Mouse (Mus musculus) left cerebral cortex, adult 2 months (tissue): ENCODE measurements around the gene Trim21. TPM values are rescaled to one million over a fixed set of nuclear protein-coding genes. Genes with fewer than 3 reads are reported as not detected.

ENCODE experiments used
- DNase-seq, 2 experiments: peaks; one replicate each; pipeline ENCODE4 v3.0.0; 2021 to 2022; ENCODE audit warnings: low spot score in 2 of 2, mixed read lengths in 1 of 2; ENCODE audit errors: extremely low spot score in 1 of 2
- H3K27ac ChIP-seq: fragments of 200-600 bp; 2 replicates; pipeline ENCODE4 v1.8.1; 2022
- H3K4me3 ChIP-seq: fragments of 200-600 bp; 2 replicates; pipeline ENCODE4 v1.8.1; 2022
- CTCF ChIP-seq: fragments of 200-600 bp; IDR thresholded peaks from 2 replicates; pipeline ENCODE4 v1.8.1; 2022; ENCODE audit warnings: antibody characterized with exemption, mild to moderate bottlenecking, moderate library complexity
- intact Hi-C: fragments of 180-260 bp; cut with DNase I; formaldehyde crosslinking; loops from one replicate; pipeline ENCODE4 v1.15.1; 2025
- total RNA-seq, 2 experiments: library from RNA; stranded (reverse); gene quantifications; 2 replicates each; pipeline ENCODE4 v1.2.3; 2021

The Trim21 gene
- total RNA-seq, 2 experiments from 2014 or later: 2.7 to 4.0 TPM

DNA sequence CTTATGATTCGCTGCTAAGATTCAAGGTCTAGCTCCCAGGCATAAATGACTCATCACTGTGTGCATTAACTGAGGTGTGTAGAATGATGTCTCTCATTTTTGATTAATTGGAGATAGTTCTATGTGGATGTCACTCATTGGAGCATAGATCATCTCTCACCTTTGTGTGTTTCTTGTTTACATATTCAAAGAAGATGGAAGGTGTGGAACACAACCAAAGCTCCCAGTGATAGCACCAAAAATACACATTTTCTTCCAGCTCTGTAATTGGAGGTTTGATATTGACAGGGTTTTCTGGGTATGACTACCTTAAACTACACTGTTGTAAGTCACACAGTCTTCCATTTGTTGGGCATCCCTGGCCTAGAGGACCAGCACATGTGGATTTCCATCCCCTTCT lies 30.8 kb downstream of the Trim21 start, which contains the start of gene Olfr547:
TSS of gene Olfr547 (plus strand) at position 301 of the 400 bp plus-strand sequence.
- no peak for TF ChIP-seq CTCF

DNA sequence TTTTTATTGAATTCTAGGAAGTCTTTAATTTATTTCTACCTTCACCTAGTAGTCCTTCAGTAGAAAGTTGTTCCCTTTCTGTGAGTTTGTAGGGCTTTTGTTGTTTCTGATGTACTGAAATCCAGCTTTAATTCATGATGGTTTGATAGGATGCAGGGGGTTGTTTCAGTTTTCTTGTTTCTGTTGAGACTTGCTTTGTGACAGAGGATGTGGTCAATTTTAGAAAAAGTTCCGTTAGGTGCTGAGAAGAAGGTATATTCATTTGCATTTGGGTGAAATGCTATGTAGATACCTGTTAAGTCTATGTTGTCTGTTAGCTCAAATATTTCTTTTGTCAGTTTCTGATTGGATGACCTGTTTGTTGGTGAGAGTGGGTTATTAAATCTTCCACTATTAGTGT lies 36.2 kb downstream of the Trim21 start:
- Histone ChIP-seq H3K4me3 (no peak overlapping the region), H3K27ac (no peak overlapping the region)
- DNase-seq: no peak
- intact Hi-C loops: no loop called here
- TF ChIP-seq CTCF: no peak

More for the DNA sequence above, 30.8 kb downstream of the Trim21 start, which contains the start of gene Olfr547:
- intact Hi-C loops: no loop called here
- no peak within 1 kb of the TSS for H3K27ac ChIP-seq
- H3K4me3 ChIP-seq: no peak within 1 kb of the TSS
- DNase-seq: no peak

DNA sequence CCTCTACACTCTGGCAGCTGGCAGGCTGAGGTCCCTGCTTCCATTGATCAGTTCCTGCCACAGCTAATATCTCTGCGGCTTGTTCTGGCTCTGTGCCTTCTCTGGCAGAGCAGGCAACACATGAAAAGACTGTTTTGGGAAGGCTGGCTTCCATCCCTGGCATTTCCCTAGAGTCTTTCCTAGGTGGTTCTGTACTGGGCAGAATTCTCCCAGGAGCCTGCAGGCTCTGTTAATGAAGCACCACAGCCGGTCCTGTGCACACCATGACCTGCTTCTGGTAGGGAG lies 48.3 kb downstream of the Trim21 start:
- TF ChIP-seq CTCF: no peak
- intact Hi-C loops: no loop called here
- DNase-seq: no peak
- H3K4me3 ChIP-seq: no peak overlapping the region
- no peak overlapping the region for H3K27ac ChIP-seq

DNA sequence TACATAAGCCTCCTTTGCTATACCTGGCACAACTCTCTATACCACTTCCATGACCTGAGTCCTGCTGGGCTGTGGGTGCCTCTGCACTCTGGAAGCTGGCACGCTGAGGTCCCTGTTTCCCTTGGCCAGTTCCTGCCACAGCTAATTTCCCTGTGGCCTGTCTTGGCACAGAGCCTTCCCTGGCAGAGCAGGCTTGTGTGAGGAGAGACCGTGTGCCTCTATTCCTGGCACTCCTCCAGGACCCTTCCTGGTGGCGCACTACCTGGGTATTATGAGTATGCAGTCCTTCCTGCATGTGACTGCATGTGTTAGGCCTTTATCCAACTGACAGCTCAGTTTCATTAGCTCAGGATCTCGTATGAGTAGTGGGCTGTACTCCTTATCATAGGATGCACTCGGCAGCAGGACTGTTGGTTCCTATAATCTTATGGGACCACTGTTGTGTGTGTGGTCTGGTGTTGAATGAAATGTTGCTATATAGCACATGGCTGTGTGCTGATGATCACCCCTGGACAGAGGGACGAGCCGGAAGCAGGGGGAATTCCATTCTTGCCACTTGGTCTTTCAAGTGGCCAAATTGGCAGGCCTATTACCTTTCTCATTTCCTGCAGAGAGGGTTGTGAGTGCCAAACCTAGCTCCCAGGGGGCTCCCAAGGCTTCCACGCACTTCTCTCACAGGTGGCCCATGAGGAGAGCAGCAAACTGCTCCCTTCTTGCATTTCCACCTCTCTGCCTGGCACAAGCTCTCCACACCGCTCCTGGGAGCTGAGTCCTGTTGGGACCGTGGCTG lies 48.8 kb downstream of the Trim21 start:
- intact Hi-C loops: no loop called here

DNA sequence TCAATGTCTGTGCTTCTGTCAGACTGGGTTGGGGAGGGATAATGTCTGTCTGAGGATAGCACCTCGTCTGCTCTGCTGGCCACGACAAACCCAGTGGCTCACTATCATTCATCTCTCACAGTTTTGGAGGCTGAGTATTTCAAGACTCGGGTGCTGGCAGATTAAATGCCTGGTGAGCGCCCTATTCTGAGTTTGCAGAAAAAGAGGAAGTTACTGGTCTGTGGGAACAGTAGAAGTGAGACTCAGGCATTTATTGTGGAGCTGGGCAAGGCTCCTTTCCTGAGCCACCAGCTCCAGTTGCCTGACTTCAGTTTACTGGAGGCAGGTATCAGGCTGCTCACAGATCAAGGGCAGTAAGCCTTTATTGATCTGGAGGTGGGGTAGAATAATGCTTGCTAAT lies 51.1 kb downstream of the Trim21 start:
- no peak overlapping the region for H3K27ac ChIP-seq
- DNase-seq: no peak
- TF ChIP-seq CTCF: no peak
- intact Hi-C loops: loop anchor here (5.0 kb wide), 1 partner anchor 183 kb away; the partner anchor contains the start of gene Olfr557
- no peak overlapping the region for H3K4me3 ChIP-seq

More for the DNA sequence above, 48.8 kb downstream of the Trim21 start:
- DNase-seq: no peak
- Histone ChIP-seq H3K27ac (no peak overlapping the region), H3K4me3 (no peak overlapping the region)
- TF ChIP-seq CTCF: no peak

DNA sequence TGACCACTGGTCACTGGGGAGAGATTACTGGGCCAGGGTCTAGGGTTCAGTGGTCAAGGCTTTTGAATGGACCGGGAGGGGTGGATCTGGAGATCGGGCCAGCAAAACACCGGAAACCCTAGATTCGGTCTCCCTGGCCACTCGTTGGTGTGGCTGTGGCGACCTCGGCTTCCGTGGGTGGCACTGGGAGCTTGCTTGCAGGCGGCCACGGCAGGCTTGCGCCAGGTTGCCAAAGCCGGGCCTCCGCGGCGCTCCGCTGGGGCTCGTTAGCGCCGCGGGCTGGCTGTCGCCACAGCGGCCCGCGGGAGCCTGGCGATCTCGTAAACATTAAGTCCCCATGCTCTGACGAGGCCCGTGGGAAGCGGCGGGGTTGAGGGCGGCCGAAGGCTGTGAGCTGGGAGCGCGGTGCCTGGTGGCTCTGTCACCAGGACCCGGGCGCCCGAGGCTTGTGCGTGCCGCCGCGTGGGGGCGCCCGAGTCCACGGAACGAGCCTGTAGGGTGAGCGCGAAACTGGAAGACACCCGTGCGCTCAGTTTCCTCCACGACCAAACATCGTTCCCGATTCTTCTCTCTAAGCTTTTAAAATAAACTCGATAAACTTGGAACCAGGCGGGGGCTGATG lies 52.4 kb downstream of the Trim21 start:
- intact Hi-C loops: loop anchor here (1.0 to 5.0 kb wide), 6 partner anchors 123 to 1430 kb away; partner anchors contain the start of gene Olfr557
- peak overlapping the region; percentile 61 for H3K4me3 ChIP-seq
- peak overlapping the region; percentile 7; the same call in 1 of the 2 replicates for H3K27ac ChIP-seq
- peak; percentile 93 for TF ChIP-seq CTCF
- DNase-seq: peak; percentile 86 to 92

DNA sequence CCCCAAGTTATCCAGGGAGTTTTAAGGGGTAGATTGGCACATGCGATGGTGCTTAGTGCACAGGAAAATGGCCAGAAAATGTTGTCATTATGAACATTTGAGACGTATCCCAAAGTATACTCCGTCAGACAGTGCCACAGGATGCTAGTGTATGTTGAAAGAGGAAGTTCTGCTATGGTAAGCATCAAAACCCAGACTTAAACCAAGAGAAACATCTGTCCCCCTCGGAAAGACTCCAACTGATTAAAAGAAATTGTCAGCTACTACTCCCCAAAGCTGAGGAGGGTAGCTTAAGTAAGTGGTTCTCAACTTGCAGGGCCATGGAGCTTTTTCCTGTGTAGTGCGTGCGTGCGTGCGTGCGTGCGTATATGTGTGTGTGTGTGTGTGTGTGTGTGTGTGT lies 53.4 kb downstream of the Trim21 start:
- TF ChIP-seq CTCF: no peak
- Histone ChIP-seq H3K27ac (no peak overlapping the region), H3K4me3 (no peak overlapping the region)
- no peak for DNase-seq
- intact Hi-C loops: loop anchor here (2.0 to 5.0 kb wide), 4 partner anchors 185 to 1431 kb away; partner anchors contain the start of gene Olfr557

DNA sequence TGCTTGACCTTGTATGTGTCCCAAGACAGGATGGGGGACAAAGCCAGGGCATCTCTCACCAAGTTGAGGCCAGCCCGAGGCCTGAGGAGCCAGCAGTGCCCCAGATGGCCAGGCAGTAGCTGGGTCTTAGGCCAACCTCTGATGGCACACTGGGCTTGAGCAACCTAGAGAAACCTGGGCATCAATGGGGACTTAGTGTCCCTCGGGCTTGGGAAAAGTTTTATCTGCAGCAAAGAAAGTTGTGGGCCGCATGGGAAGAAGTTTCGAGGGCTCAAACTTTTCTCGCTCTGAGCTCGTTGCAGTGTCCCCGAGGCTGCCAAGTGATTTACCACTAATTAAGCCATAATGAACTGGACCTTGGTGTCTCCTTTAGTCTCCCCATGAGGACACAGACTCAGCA lies 55.6 kb downstream of the Trim21 start:
- Histone ChIP-seq H3K27ac (no peak overlapping the region), H3K4me3 (no peak overlapping the region)
- TF ChIP-seq CTCF: no peak
- no peak for DNase-seq
- intact Hi-C loops: loop anchor here (5.0 kb wide), 1 partner anchor 188 kb away; the partner anchor contains the start of gene Olfr557

DNA sequence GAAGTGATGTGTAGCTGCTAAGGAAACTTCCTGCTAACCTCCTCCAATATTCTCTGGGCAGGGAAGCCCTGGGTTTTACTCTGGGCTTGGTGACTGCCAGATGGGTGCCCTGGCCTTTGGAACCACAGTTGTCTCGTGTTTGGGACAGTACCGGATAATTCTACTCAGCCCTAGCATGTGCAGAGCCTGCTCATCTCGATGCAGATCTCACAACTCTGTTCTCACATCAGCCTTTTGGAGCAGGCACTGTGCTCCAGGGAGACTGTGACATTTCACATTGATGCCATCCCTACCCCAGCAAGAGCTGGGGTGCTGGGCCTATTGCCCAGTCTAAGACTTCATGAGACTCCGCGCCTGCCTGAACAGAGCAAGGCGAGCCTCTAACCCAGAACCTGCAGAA lies 56.6 kb downstream of the Trim21 start:
- no peak overlapping the region for H3K4me3 ChIP-seq
- no peak overlapping the region for H3K27ac ChIP-seq
- intact Hi-C loops: no loop called here
- no peak for DNase-seq
- TF ChIP-seq CTCF: no peak

DNA sequence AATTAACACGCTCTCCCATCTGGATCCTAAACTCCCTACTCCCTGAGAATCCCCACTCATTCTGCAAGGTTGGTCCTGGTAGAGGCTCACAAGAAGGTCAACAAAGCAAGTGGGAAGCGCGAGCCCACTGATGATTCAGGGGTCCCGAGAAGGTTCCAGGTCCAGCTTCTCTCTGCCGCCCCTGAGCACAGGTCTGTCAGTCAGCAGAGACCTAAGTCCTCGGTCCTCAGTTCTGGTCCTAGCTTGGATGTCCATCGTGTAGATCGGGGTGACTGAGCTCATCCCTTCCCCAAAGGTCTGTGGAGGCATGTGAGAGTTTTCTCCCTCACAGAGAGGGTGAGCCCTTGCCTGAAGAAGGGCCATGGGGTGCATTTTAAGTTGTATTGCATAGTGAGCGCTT lies 57.2 kb downstream of the Trim21 start:
- intact Hi-C loops: no loop called here
- Histone ChIP-seq H3K27ac (no peak overlapping the region), H3K4me3 (no peak overlapping the region)
- DNase-seq: no peak
- TF ChIP-seq CTCF: no peak

Other genes with a start within 250 kb of the Trim21 start
- 10 to 100 TPM; 10.4 to 12.3 TPM for gene Rrm1, start 123.8 kb downstream of the Trim21 start, total RNA-seq
- gene Olfr543, start 83.8 kb downstream of the Trim21 start, total RNA-seq: not detected
- not detected for gene Olfr544, start 77.2 kb downstream of the Trim21 start, total RNA-seq
- gene Olfr545, start 65.9 kb downstream of the Trim21 start, total RNA-seq: not detected
- gene Olfr547, start 30.7 kb downstream of the Trim21 start, total RNA-seq: not detected
- gene Olfr548-ps1, start 24.6 kb downstream of the Trim21 start, total RNA-seq: not detected
- not detected for gene Olfr549, start 15.6 kb downstream of the Trim21 start, total RNA-seq
- under 1 TPM; 0.25 to 0.42 TPM for gene Olfr550, start 6.0 kb upstream of the Trim21 start, total RNA-seq
- gene Olfr551, start 26.4 kb upstream of the Trim21 start, total RNA-seq: not detected
- gene Olfr552, start 32.3 kb upstream of the Trim21 start, total RNA-seq: under 1 TPM in 1 of 2 experiments, not detected in 1; 0.07 TPM
- not detected for gene Olfr553, start 52.7 kb upstream of the Trim21 start, total RNA-seq
- gene Olfr554, start 72.9 kb upstream of the Trim21 start, total RNA-seq: not detected
- gene Olfr555, start 93.3 kb upstream of the Trim21 start, total RNA-seq: not detected
- not detected for gene Olfr556, start 99.4 kb upstream of the Trim21 start, total RNA-seq
- 1 to 10 TPM; 4.9 to 6.2 TPM for gene Trim68, start 121.8 kb upstream of the Trim21 start, total RNA-seq
- gene Olfr557, start 130.4 kb upstream of the Trim21 start, total RNA-seq: under 1 TPM in 1 of 2 experiments, not detected in 1; 0.21 TPM
- under 1 TPM; 0.21 to 0.25 TPM for gene Olfr558, start 136.7 kb upstream of the Trim21 start, total RNA-seq
- gene Olfr33, start 153.6 kb upstream of the Trim21 start, total RNA-seq: not detected
- gene Olfr559, start 162.0 kb upstream of the Trim21 start, total RNA-seq: not detected
- under 1 TPM in 1 of 2 experiments, not detected in 1; 0.16 TPM for gene Olfr560, start 193.9 kb upstream of the Trim21 start, total RNA-seq
- 1 to 10 TPM in 1 of 2 experiments, under 1 TPM in 1; 0.88 to 1.0 TPM for gene Olfr78, start 194.0 kb upstream of the Trim21 start, total RNA-seq
- not detected for gene Olfr561, start 205.7 kb upstream of the Trim21 start, total RNA-seq
- not detected for gene Olfr564, start 238.0 kb upstream of the Trim21 start, total RNA-seq